Mouse (Mus musculus) liver, embryonic 13.5 days (tissue): Measurements from ENCODE around the gene C1qb. TPM values are rescaled to one million over a fixed set of nuclear protein-coding genes. Genes with fewer than 3 reads are reported as not detected.
A peak's percentile ranks its signal among the peaks of the same experiment; 100 is the strongest.

Source experiments
- ATAC-seq: fragments of 200-750 bp; cut with Nextera tagmentation; 2 replicates; pipeline ENCODE4 v1.8.0; 2017; ENCODE audit warnings: low read depth, mild to moderate bottlenecking, moderate number of reproducible peaks, moderate library complexity
- DNase-seq: peaks from one replicate; pipeline ENCODE4 v3.0.0; 2022
- H3K27ac ChIP-seq: fragments of 300-500 bp; sonication (generic); 2 replicates; pipeline ENCODE4 v1.5.1; 2015; ENCODE audit warnings: moderate library complexity, mild to moderate bottlenecking, inconsistent platforms
- H3K27me3 ChIP-seq: fragments of 300-500 bp; sonication (generic); 2 replicates; pipeline ENCODE4 v1.6.1; 2015; ENCODE audit warnings: mild to moderate bottlenecking, inconsistent platforms
- H3K36me3 ChIP-seq: fragments of 300-500 bp; sonication (generic); 2 replicates; pipeline ENCODE4 v1.6.1; 2015; ENCODE audit warnings: mild to moderate bottlenecking, inconsistent platforms
- H3K4me1 ChIP-seq: fragments of 300-500 bp; sonication (generic); replicated peaks from 2 replicates; pipeline ENCODE4 v1.6.1; 2015; ENCODE audit warnings: inconsistent platforms
- H3K4me2 ChIP-seq: fragments of 300-500 bp; sonication (generic); 2 replicates; pipeline ENCODE4 v1.6.1; 2015; ENCODE audit warnings: inconsistent platforms, mild to moderate bottlenecking, moderate library complexity
- H3K4me3 ChIP-seq: fragments of 300-500 bp; sonication (generic); replicated peaks from 2 replicates; pipeline ENCODE4 v1.5.1; 2015; ENCODE audit warnings: mild to moderate bottlenecking, inconsistent platforms
- H3K9ac ChIP-seq: fragments of 300-500 bp; sonication (generic); 2 replicates; pipeline ENCODE4 v1.6.1; 2015; ENCODE audit warnings: mild to moderate bottlenecking, inconsistent platforms
- H3K9me3 ChIP-seq: fragments of 300-500 bp; sonication (generic); replicated peaks from 2 replicates; pipeline ENCODE4 v1.6.1; 2016; ENCODE audit warnings: inconsistent platforms
- WGBS: fragments of 180-500 bp; shearing (Covaris S2); methylation state at CpG from one replicate; pipeline ENCODE4 v1.1.7; 2015; ENCODE audit not compliant: insufficient replicate concordance; 5-methylcytosine and 5-hydroxymethylcytosine counted together
- polyA plus RNA-seq: library from polyadenylated mRNA; unstranded; fragments of >200 nt; fragmentation: Nextera tagmentation; extraction: Ambion mirVana; gene quantifications from 2 replicates; pipeline ENCODE4 v1.2.1, GENCODE M21; 2015

Gene C1qb
- polyA plus RNA-seq, 1 experiment from 2014 or later, result 67.4 TPM

- Histone ChIP-seq H3K27ac (no peak overlapping the region), H3K4me2 (no peak overlapping the region), H3K36me3 (no peaks in the 10 kb centered on the region), H3K9me3 (no peaks in the 10 kb centered on the region), H3K4me1 (0 out of 2 replicates have a peak, but pooled peaks cover 3% of the 10 kb centered on the region), H3K27me3 (peaks cover 24% of the 10 kb centered on the region), H3K4me3 (no peak overlapping the region), H3K9ac (no peak overlapping the region)
- DNase-seq (no peak), ATAC-seq (no peak)
- WGBS, result 57% methylated on average over 10 of the region's 10 CpGs
These were observed 43.2 kb downstream of the C1qb start for GRCm38 (mm10) chr4:136842802-136843201.

GRCm38 (mm10) chr4:136842033-136842432, 44.0 kb downstream of the C1qb start:
- Histone ChIP-seq H3K9me3 (no peaks in the 10 kb centered on the region), H3K4me1 (0 out of 2 replicates have a peak, but pooled peaks cover 3% of the 10 kb centered on the region), H3K4me2 (no peak overlapping the region), H3K4me3 (no peak overlapping the region), H3K27me3 (peaks cover 32% of the 10 kb centered on the region), H3K27ac (no peak overlapping the region), H3K36me3 (no peaks in the 10 kb centered on the region), H3K9ac (no peak overlapping the region)
- ATAC-seq (no peak), DNase-seq (no peak)
- WGBS, result 32% methylated on average over 4 of the region's 4 CpGs

- no peaks in the 10 kb centered on the region for H3K9me3 ChIP-seq
- DNase-seq (peak; percentile 16), ATAC-seq (no peak)
- H3K4me3 ChIP-seq, result no peak overlapping the region
- no peak overlapping the region for H3K9ac ChIP-seq
- 10% methylated on average over 5 of the region's 5 CpGs for WGBS
- H3K27me3 ChIP-seq, result peaks cover 41% of the 10 kb centered on the region
- H3K4me2 ChIP-seq, result no peak overlapping the region
- peaks cover 11% of the 10 kb centered on the region; the same call in 1 of the 2 replicates for H3K4me1 ChIP-seq
- no peak overlapping the region for H3K27ac ChIP-seq
- no peaks in the 10 kb centered on the region for H3K36me3 ChIP-seq
These were observed 44.9 kb downstream of the C1qb start for GRCm38 (mm10) chr4:136841056-136841455.

GRCm38 (mm10) chr4:136838462-136838861, 47.5 kb downstream of the C1qb start:
- Histone ChIP-seq H3K36me3 (no peaks in the 10 kb centered on the region), H3K4me2 (no peak overlapping the region), H3K4me1 (peaks cover 15% of the 10 kb centered on the region), H3K27me3 (peaks cover 67% of the 10 kb centered on the region), H3K27ac (no peak overlapping the region), H3K9me3 (no peaks in the 10 kb centered on the region), H3K4me3 (no peak overlapping the region), H3K9ac (no peak overlapping the region)
- WGBS, result 46% methylated on average over 9 of the region's 9 CpGs
- DNase-seq, result no peak
- ATAC-seq, result no peak

GRCm38 (mm10) chr4:136838026-136838425, 48.0 kb downstream of the C1qb start:
- no peak for DNase-seq
- H3K9me3 ChIP-seq, result no peaks in the 10 kb centered on the region
- no peak overlapping the region for H3K4me3 ChIP-seq
- peaks cover 15% of the 10 kb centered on the region for H3K4me1 ChIP-seq
- WGBS, result 54% methylated on average over 9 of the region's 9 CpGs
- peaks cover 72% of the 10 kb centered on the region for H3K27me3 ChIP-seq
- ATAC-seq, result no peak
- no peak overlapping the region for H3K9ac ChIP-seq
- no peak overlapping the region for H3K27ac ChIP-seq
- no peak overlapping the region for H3K4me2 ChIP-seq
- H3K36me3 ChIP-seq, result no peaks in the 10 kb centered on the region

GRCm38 (mm10) chr4:136836387-136836931, 49.5 kb downstream of the C1qb start:
- H3K27me3 ChIP-seq, result peaks cover 87% of the 10 kb centered on the region
- H3K36me3 ChIP-seq, result no peaks in the 10 kb centered on the region
- ATAC-seq (no peak; the same call in 1 of the 2 replicates), DNase-seq (no peak)
- H3K9ac ChIP-seq, result peak overlapping the region; percentile 43; the same call in 1 of the 2 replicates
- H3K27ac ChIP-seq, result no peak overlapping the region
- 4% methylated on average over 27 of the region's 27 CpGs for whole genome bisulfite sequencing
- peaks cover 14% of the 10 kb centered on the region for H3K4me1 ChIP-seq
- peak overlapping the region; percentile 73 for H3K4me2 ChIP-seq
- no peaks in the 10 kb centered on the region for H3K9me3 ChIP-seq
- H3K4me3 ChIP-seq, result peak overlapping the region; percentile 60

- peak within 1 kb of the TSS; percentile 73 for H3K4me2 ChIP-seq
- H3K27me3 ChIP-seq, result peaks cover 94% of the 10 kb centered on the region
- peak within 1 kb of the TSS; percentile 60 for H3K4me3 ChIP-seq
- H3K27ac ChIP-seq, result no peak within 1 kb of the TSS
- H3K9ac ChIP-seq, result peak within 1 kb of the TSS; percentile 43; the same call in 1 of the 2 replicates
- H3K4me1 ChIP-seq, result peaks cover 13% of the 10 kb centered on the region
- peak; percentile 22 for DNase-seq
- H3K9me3 ChIP-seq, result no peaks in the 10 kb centered on the region
- peak; percentile 58; the same call in 1 of the 2 replicates for ATAC-seq
- under 1% methylated on average over 72 of the region's 88 CpGs for WGBS
- no peaks in the 10 kb centered on the region for H3K36me3 ChIP-seq
These were observed 50.2 kb downstream of the C1qb start, which contains the start of gene Ephb2 for GRCm38 (mm10) chr4:136835621-136836386. Ephb2 (minus strand) TSS chr4:136835988.

- Histone ChIP-seq H3K9me3 (no peaks in the 10 kb centered on the region), H3K9ac (peak overlapping the region; percentile 43; the same call in 1 of the 2 replicates), H3K27ac (no peak overlapping the region), H3K36me3 (no peaks in the 10 kb centered on the region), H3K4me2 (peak overlapping the region; percentile 73), H3K4me1 (peaks cover 13% of the 10 kb centered on the region), H3K4me3 (peak overlapping the region; percentile 60), H3K27me3 (peaks cover 97% of the 10 kb centered on the region)
- 3% methylated on average over 76 of the region's 76 CpGs for whole genome bisulfite sequencing
- no peak for DNase-seq
- no peak for ATAC-seq
These were observed 51.0 kb downstream of the C1qb start for GRCm38 (mm10) chr4:136834815-136835620.

GRCm38 (mm10) chr4:136834439-136834814, 51.6 kb downstream of the C1qb start:
- no peak overlapping the region for H3K9ac ChIP-seq
- peaks cover 98% of the 10 kb centered on the region for H3K27me3 ChIP-seq

GRCm38 (mm10) chr4:136833619-136834351, 52.2 kb downstream of the C1qb start:
- Histone ChIP-seq H3K9ac (no peak overlapping the region), H3K27me3 (peaks cover 99% of the 10 kb centered on the region), H3K4me1 (peaks cover 13% of the 10 kb centered on the region), H3K4me3 (no peak overlapping the region), H3K27ac (no peak overlapping the region), H3K36me3 (no peaks in the 10 kb centered on the region), H3K4me2 (no peak overlapping the region), H3K9me3 (no peaks in the 10 kb centered on the region)
- no peak for DNase-seq
- no peak for ATAC-seq
- WGBS, result 68% methylated on average over 21 of the region's 21 CpGs

More at GRCm38 (mm10) chr4:136834439-136834814, 51.6 kb downstream of the C1qb start:
- DNase-seq (no peak), ATAC-seq (no peak)
- no peak overlapping the region for H3K27ac ChIP-seq
- peaks cover 13% of the 10 kb centered on the region for H3K4me1 ChIP-seq
- no peak overlapping the region for H3K4me3 ChIP-seq
- no peaks in the 10 kb centered on the region for H3K36me3 ChIP-seq
- H3K9me3 ChIP-seq, result no peaks in the 10 kb centered on the region
- WGBS, result 5% methylated on average over 12 of the region's 12 CpGs
- peak overlapping the region; percentile 73; the same call in 1 of the 2 replicates for H3K4me2 ChIP-seq
